Mouse (Mus musculus) embryonic fibroblast, embryonic 13.5 days (primary cell): Measurements from ENCODE around the gene Mid1.
"Not testable (repeated sequence)": the region's sequence is repeated elsewhere in the genome, so short reads cannot be mapped to it uniquely, and the experiment has no call there.

Experiments
- CTCF ChIP-seq: IDR thresholded peaks from 2 replicates; pipeline ENCODE4 v1.5.1; 2011; ENCODE audit warnings: mild to moderate bottlenecking, control low read depth, low read length, moderate library complexity, borderline replicate concordance; ENCODE audit not compliant: insufficient read depth
- POLR2A ChIP-seq: IDR thresholded peaks from 2 replicates; pipeline ENCODE4 v1.6.1; 2011; ENCODE audit warnings: low read depth, mild to moderate bottlenecking, control low read depth, low read length, moderate library complexity

GRCm38 (mm10) chrX:169997854-169998456 is 313.0 kb downstream of the Mid1 start:
- not testable (repeated sequence) for TF ChIP-seq POLR2A, CTCF
